Mouse (Mus musculus) ES-E14 (cell line): ENCODE measurements at regions not wholly inside any gene's neighbourhood (a gene's known extent, or its start where the extent isn't known, plus 50 kb on each side); places are given as distances from the start of the nearest gene placed in this dataset.

ENCODE experiments used
- DNase-seq: peaks from one replicate; pipeline ENCODE4 v3.0.0-alpha.2; 2013; ENCODE audit warnings: low read depth, low spot score
- H3K27ac ChIP-seq: 2 replicates; pipeline ENCODE4 v1.5.1; 2012; ENCODE audit warnings: low read depth, mild to moderate bottlenecking, low read length, moderate library complexity, mixed read lengths; ENCODE audit not compliant: poor library complexity, insufficient read depth, severe bottlenecking
- H3K36me3 ChIP-seq: 2 replicates; pipeline ENCODE4 v1.6.1; 2012; ENCODE audit warnings: mild to moderate bottlenecking, low read length, moderate library complexity, mixed read lengths; ENCODE audit not compliant: control insufficient read depth, poor library complexity, insufficient read depth, severe bottlenecking
- H3K4me1 ChIP-seq, 2 experiments: fragments of 150-350 bp in 1 of 2; sonication (generic) in 1 of 2; 2 replicates each; pipeline ENCODE4 v1.6.1; 2012; ENCODE audit warnings: low read length in 2 of 2, mild to moderate bottlenecking in 1 of 2, mixed read lengths in 1 of 2; ENCODE audit not compliant: control insufficient read depth in 2 of 2, insufficient read depth in 2 of 2, poor library complexity in 1 of 2
- H3K4me3 ChIP-seq, 2 experiments: fragments of 150-350 bp in 1 of 2; sonication (generic) in 1 of 2; 2 replicates each; pipeline ENCODE4 v1.5.1; 2012; ENCODE audit warnings: low read length in 2 of 2, low read depth in 1 of 2, mild to moderate bottlenecking in 1 of 2, mixed read lengths in 1 of 2; ENCODE audit not compliant: insufficient read depth in 1 of 2, poor library complexity in 1 of 2, severe bottlenecking in 1 of 2
- H3K9ac ChIP-seq: 2 replicates; pipeline ENCODE4 v1.6.1; 2012; ENCODE audit warnings: low read depth, mild to moderate bottlenecking, low read length, mixed read lengths; ENCODE audit not compliant: poor library complexity, insufficient read depth, severe bottlenecking
- H3K9me3 ChIP-seq: fragments of 150-350 bp; sonication (generic); 2 replicates; pipeline ENCODE4 v1.6.1; 2012; ENCODE audit warnings: low read depth, mild to moderate bottlenecking, low read length; ENCODE audit not compliant: control insufficient read depth, insufficient read depth
- CHD2 ChIP-seq: IDR thresholded peaks from 2 replicates; pipeline ENCODE4 v1.6.1; 2014; ENCODE audit warnings: mild to moderate bottlenecking, low read depth, low read length, inconsistent platforms
- HCFC1 ChIP-seq: IDR thresholded peaks from 2 replicates; pipeline ENCODE4 v1.6.1; 2012; ENCODE audit warnings: low read length, inconsistent platforms, borderline replicate concordance; ENCODE audit not compliant: insufficient read depth
- MAFK ChIP-seq: IDR thresholded peaks from 2 replicates; pipeline ENCODE4 v1.6.1; 2014; ENCODE audit warnings: mild to moderate bottlenecking, low read depth, low read length, inconsistent platforms; ENCODE audit not compliant: insufficient read depth
- ZC3H11A ChIP-seq: IDR thresholded peaks from 2 replicates; pipeline ENCODE4 v1.6.1; 2012; ENCODE audit warnings: low read depth, mild to moderate bottlenecking, inconsistent platforms, low read length, borderline replicate concordance
- ZNF384 ChIP-seq: IDR thresholded peaks from 2 replicates; pipeline ENCODE4 v1.6.1; 2012; ENCODE audit warnings: low read depth, low read length, inconsistent platforms
- in situ Hi-C, 2 experiments: fragments of 600-800 bp; cut with MboI; formaldehyde crosslinking; loops; one replicate each; pipeline ENCODE4 v1.15.1; 2025; ENCODE audit warnings: low sequenced_read_pairs in 2 of 2, inconsistent platforms in 1 of 2; ENCODE audit not compliant: unreplicated experiment in 2 of 2

DNA sequence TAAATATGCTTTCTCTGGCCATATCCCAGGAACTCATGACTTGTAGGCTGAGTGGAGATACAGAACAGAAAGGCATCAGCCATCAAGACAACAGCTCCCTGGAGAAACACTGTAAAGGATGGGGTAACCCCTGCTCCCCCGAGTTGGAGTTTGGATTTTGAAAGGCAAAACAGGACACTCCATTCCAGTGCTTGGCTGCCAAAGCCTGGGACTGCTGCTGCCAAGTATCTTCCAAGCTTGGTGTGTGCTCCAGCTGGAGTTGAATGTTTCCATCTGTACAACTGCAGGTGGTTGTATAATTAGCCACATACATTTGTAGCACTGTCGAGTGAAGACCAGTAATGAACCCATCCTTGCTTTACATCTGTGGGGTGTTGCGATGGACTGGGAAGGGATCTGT is 62.1 kb downstream of the 4933412E24Rik start:
- no peak for DNase-seq
- Histone ChIP-seq H3K9me3 (no peaks in the 10 kb centered on the region), H3K9ac (no peak overlapping the region), H3K4me3 (no peak overlapping the region), H3K36me3 (no peaks in the 10 kb centered on the region), H3K4me1 (no peaks in the 10 kb centered on the region), H3K27ac (no peak overlapping the region)
- in situ Hi-C loops: no loop called here
- TF ChIP-seq ZC3H11A (no peak), ZNF384 (no peak), CHD2 (no peak), MAFK (no peak), HCFC1 (no peak)

DNA sequence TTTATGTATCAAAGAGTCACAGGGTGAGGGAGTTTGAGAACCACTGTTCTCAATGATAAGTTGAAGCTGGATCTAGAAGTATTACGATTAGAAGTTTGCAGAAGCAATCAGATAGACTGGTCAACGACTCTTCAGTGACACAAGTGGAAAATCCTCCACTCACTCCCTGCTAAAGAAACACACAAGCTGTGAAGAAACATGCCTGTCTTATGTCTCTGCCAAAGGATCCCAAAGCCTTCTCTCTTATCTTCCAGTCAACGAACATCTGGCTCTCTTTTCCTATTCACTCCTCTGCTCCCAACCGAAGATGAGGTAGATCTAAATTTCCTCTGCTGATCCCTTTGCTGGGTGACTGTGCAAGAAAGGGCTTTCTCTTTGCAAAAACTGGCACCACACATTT is 62.6 kb downstream of the 4933412E24Rik start:
- H3K27ac ChIP-seq: no peak overlapping the region
- in situ Hi-C loops: no loop called here
- DNase-seq: no peak
- H3K4me1 ChIP-seq: no peaks in the 10 kb centered on the region
- H3K9me3 ChIP-seq: no peaks in the 10 kb centered on the region
- no peak overlapping the region for H3K9ac ChIP-seq
- TF ChIP-seq ZNF384: no peak
- no peak for TF ChIP-seq CHD2
- TF ChIP-seq MAFK: no peak
- no peak for TF ChIP-seq HCFC1
- no peak for TF ChIP-seq ZC3H11A
- no peak overlapping the region for H3K4me3 ChIP-seq
- no peaks in the 10 kb centered on the region for H3K36me3 ChIP-seq

DNA sequence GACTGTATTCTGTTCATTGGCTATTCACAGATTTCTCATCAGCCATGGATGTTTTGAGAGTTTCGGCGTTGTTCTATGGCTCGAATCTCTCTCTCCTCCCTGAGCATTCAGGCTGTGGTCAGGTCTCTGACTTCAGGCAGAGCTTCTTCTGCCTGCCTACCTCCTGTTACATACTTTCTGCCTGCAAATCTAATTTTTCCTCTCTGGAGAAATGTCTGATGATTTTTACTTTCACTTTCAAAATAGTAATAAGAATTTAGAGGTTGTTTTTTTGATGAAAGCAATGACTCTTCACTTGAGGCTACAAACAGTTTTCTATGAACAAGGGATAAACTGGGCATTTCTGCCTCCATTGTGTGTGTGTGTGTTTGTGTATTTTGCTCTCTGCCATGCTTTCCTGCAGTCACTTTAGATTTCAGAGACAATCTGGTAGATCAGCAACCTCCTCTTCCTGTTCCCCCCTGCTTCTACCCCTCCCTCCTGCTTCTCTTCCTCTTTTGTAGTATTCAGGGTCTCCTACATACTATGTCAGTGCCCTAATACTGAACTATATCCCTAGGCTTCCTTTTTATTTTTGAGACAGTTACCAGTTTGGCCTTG is 65.7 kb downstream of the 4933412E24Rik start:
- Histone ChIP-seq H3K4me1 (no peaks in the 10 kb centered on the region), H3K27ac (no peak overlapping the region), H3K4me3 (no peak overlapping the region), H3K9ac (no peak overlapping the region), H3K36me3 (no peaks in the 10 kb centered on the region), H3K9me3 (no peaks in the 10 kb centered on the region)
- DNase-seq: no peak
- in situ Hi-C loops: no loop called here
- TF ChIP-seq CHD2 (no peak), ZC3H11A (no peak), ZNF384 (no peak), HCFC1 (no peak), MAFK (no peak)

DNA sequence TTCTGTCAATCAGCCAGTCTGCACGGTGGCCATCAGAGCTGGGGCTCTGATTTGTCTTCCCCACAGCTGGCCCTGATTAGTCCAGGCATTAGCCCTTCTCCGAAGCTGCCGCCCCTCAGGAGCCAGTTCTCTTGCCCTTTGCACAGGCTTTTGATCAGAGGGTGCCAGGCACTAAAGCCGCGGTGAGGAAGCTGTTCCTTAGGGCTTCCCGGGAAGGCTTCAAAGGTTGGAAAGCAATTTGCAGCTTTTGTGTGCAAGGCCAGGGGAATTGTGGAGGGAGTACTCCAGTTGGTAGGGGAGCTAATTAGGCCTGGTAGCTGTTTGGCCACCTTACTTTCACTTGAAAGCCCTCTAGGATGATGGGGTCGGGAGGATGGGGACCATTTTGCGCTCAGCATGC is 71.2 kb downstream of the 4933412E24Rik start:
- H3K9me3 ChIP-seq: no peaks in the 10 kb centered on the region
- H3K4me1 ChIP-seq: no peaks in the 10 kb centered on the region
- no peak overlapping the region for H3K9ac ChIP-seq
- no peaks in the 10 kb centered on the region for H3K36me3 ChIP-seq
- TF ChIP-seq MAFK: no peak
- H3K4me3 ChIP-seq: no peak overlapping the region
- no peak for DNase-seq
- in situ Hi-C loops: no loop called here
- no peak overlapping the region for H3K27ac ChIP-seq

DNA sequence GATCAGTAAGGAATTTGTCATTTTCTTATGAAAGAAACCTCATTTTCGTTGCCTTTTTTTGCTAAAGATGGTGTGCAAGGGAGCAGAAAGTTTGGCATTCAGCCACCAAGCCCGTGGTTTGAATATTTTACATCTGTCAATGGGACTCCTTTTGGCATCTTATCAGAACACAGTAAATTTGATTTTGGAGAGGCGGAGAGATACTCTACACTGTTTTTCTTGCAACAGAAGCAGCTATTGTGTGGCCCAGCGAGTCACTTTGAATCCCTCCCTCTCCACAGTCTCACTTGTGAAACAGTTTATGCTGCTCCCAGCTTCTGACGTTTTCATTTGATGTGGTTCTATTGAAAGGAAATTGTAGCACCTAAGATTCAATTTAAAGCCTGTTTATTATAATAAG is 79.9 kb downstream of the 4933412E24Rik start:
- TF ChIP-seq ZC3H11A (no peak), CHD2 (no peak), ZNF384 (no peak), HCFC1 (no peak), MAFK (no peak)
- H3K4me1 ChIP-seq: no peaks in the 10 kb centered on the region
- no peak overlapping the region for H3K27ac ChIP-seq
- in situ Hi-C loops: no loop called here
- DNase-seq: no peak
- H3K9ac ChIP-seq: no peak overlapping the region
- H3K4me3 ChIP-seq: no peak overlapping the region
- H3K36me3 ChIP-seq: no peaks in the 10 kb centered on the region
- no peaks in the 10 kb centered on the region for H3K9me3 ChIP-seq
